Mouse (Mus musculus): ENCODE data around the gene Cdk5rap2. TPM values are rescaled to one million over a fixed set of nuclear protein-coding genes. Genes with fewer than 3 reads are reported as not detected.

Cdk5rap2 gene
- polyA plus RNA-seq, 1 experiment = 21.1 TPM

DNA sequence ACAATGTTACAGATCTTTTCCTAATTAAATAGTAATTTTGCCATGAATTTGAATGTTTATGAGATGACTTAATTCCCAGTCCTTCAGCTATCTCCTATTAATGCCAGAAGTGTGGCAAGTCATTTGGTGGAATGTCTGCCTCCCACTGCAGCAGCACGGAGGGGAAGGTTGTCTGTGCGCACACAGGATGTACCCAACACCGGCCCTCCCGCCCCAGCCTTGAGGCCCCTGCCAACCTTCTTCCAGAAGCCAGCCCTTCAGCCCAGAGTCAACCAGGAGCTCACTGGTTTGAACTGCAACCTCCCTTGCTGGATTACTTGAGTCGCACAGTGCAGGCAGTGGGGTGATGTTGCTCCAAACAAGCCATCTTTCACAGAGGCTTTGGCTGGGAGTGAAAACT, 158.5 kb downstream of the Cdk5rap2 start:
- H3K4me1 ChIP-seq (ENCODE audit: control insufficient read depth, insufficient read depth, low read length) = no peaks in the 10 kb centered on the region
- no peak overlapping the region for H3K27ac ChIP-seq (ENCODE audit: insufficient read depth, low read depth, low read length)
- H3K4me3 ChIP-seq (ENCODE audit: insufficient read depth, low read length) = no peak overlapping the region
- no peak for TF ChIP-seq CTCF (IDR thresholded peaks at IDR 0.05; ENCODE audit: low read depth, low read length)

DNA sequence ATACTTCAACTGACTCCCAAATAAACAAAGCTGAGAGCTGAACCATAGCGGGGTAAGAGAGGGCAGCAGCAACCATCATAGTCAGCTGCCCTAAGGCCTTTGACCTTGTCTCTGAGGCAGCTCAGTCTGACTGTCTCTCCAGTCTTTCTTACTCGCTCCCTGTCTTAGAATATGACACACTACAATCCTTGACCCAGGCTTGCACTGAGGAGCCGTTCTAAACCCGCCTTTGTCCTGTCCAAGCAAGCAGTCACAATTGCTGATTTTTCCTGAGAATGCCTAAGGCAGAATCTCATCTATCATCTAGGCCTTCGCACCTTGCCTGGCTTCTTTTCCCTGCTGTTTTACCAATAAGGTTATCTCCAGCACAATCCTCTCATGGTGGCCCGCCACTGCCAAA, 164.5 kb downstream of the Cdk5rap2 start:
- H3K27ac ChIP-seq (ENCODE audit: insufficient read depth, low read depth, low read length) = no peak overlapping the region
- no peak overlapping the region for H3K4me3 ChIP-seq (ENCODE audit: insufficient read depth, low read length)
- TF ChIP-seq POLR2A (IDR thresholded peaks at IDR 0.05; ENCODE audit: borderline replicate concordance, low read depth, low read length) = no peak
- H3K4me1 ChIP-seq (ENCODE audit: control insufficient read depth, insufficient read depth, low read length) = no peaks in the 10 kb centered on the region

- Histone ChIP-seq H3K4me3 (ENCODE audit: insufficient read depth, low read length) (no peak overlapping the region), H3K4me1 (ENCODE audit: control insufficient read depth, insufficient read depth, low read length) (no peaks in the 10 kb centered on the region), H3K27ac (ENCODE audit: insufficient read depth, low read depth, low read length) (no peak overlapping the region)
- TF ChIP-seq POLR2A (IDR thresholded peaks at IDR 0.05; ENCODE audit: borderline replicate concordance, low read depth, low read length) (no peak), CTCF (IDR thresholded peaks at IDR 0.05; ENCODE audit: low read depth, low read length) (no peak)
Observed at GRCm38 (mm10) chr4:70243561-70244120, 166.6 kb downstream of the Cdk5rap2 start.

DNA sequence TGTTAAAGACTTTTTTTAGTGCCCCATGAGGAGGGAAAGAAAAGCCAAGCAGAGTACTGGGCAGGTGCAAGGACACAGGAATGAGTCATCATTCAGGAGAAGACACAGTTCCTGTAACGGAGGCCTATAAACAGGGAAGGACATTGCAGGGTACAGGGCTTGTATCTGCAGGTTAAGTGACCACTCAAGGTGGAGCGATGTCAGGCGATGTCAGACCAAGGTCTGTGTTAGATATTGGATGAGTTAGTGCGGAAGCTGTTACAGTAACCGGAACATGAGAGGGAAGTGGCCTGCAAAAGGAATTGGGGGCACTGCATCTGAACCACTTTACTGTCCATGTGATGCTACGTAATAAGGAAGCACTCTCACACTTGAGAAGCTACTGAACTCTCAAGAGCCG, 170.5 kb downstream of the Cdk5rap2 start:
- TF ChIP-seq POLR2A (IDR thresholded peaks at IDR 0.05; ENCODE audit: borderline replicate concordance, low read depth, low read length) (no peak), CTCF (IDR thresholded peaks at IDR 0.05; ENCODE audit: low read depth, low read length) (no peak)
- no peak overlapping the region for H3K27ac ChIP-seq (ENCODE audit: insufficient read depth, low read depth, low read length)
- H3K4me1 ChIP-seq (ENCODE audit: control insufficient read depth, insufficient read depth, low read length) = no peaks in the 10 kb centered on the region
- no peak overlapping the region for H3K4me3 ChIP-seq (ENCODE audit: insufficient read depth, low read length)

DNA sequence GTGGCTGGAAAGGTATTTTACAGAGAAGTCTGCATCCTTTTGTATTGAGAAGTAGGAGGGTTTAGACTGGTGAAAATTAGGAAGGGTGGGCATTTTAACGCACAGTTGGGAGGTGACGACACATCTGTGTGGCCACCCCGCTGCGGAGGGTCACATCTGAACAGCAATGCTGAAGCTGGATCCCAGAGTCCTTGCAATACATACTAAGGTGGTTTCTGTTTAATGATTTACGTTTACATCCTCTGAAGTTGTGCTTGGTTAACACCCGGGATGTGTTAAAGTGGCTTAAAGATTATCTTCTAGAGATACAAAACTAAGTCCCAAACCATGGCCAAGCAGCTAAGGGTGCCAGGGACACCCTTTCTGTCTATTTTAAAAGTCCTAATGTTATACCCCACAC, 171.4 kb downstream of the Cdk5rap2 start:
- H3K27ac ChIP-seq (ENCODE audit: insufficient read depth, low read depth, low read length) = no peak overlapping the region

GRCm38 (mm10) chr4:70232383-70232782, 177.9 kb downstream of the Cdk5rap2 start:
- Histone ChIP-seq H3K4me1 (ENCODE audit: control insufficient read depth, insufficient read depth, low read length) (peaks cover 3% of the 10 kb centered on the region; the same call in 1 of the 2 replicates), H3K4me3 (ENCODE audit: insufficient read depth, low read length) (no peak overlapping the region), H3K27ac (ENCODE audit: insufficient read depth, low read depth, low read length) (no peak overlapping the region)
- TF ChIP-seq CTCF (IDR thresholded peaks at IDR 0.05; ENCODE audit: low read depth, low read length) (no peak), POLR2A (IDR thresholded peaks at IDR 0.05; ENCODE audit: borderline replicate concordance, low read depth, low read length) (no peak)

More for the DNA sequence above, 171.4 kb downstream of the Cdk5rap2 start:
- no peak overlapping the region for H3K4me3 ChIP-seq (ENCODE audit: insufficient read depth, low read length)
- no peaks in the 10 kb centered on the region for H3K4me1 ChIP-seq (ENCODE audit: control insufficient read depth, insufficient read depth, low read length)
- TF ChIP-seq CTCF (IDR thresholded peaks at IDR 0.05; ENCODE audit: low read depth, low read length) = no peak
- TF ChIP-seq POLR2A (IDR thresholded peaks at IDR 0.05; ENCODE audit: borderline replicate concordance, low read depth, low read length) = no peak

DNA sequence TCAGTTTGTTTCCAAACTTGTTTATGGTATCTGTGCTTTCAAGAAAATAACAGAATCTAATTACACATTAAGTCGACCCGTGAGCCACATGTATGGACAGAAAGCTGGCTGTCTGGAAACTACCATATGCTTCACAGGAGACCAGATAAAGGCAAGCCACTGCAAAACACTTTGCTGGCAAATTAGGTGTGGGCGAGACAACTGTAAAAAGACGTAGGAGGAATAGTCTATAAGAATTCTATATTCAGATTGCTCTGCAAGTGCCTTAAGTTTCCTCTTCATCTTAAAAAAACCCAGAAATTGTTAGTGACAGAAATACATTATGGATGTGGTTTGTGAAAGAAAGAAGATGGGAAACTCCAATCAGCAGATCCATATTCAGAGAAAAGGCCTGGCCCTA, 180.4 kb downstream of the Cdk5rap2 start:
- H3K4me1 ChIP-seq (ENCODE audit: control insufficient read depth, insufficient read depth, low read length) = peaks cover 3% of the 10 kb centered on the region; the same call in 1 of the 2 replicates

DNA sequence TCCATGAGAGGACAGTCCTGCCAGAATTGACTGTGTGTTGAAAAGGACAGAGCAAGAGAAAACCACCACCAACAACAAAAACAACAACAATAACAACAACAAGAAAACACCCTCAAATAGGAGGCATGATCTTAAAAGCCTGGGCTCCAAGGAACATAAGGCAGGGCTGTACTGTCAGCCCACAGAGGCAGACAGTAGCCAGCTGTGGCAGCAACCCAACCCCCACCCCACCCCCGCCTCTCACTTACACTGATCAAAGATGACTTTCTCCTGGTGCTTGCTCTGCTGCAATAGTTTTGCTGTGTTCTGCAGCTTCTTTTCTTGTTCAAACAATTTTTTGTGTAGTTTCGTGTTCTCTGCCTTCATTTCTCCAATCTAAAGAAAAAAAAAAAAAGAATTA, 181.9 kb downstream of the Cdk5rap2 start:
- TF ChIP-seq POLR2A (IDR thresholded peaks at IDR 0.05; ENCODE audit: borderline replicate concordance, low read depth, low read length) (no peak), CTCF (IDR thresholded peaks at IDR 0.05; ENCODE audit: low read depth, low read length) (no peak)
- Histone ChIP-seq H3K27ac (ENCODE audit: insufficient read depth, low read depth, low read length) (no peak overlapping the region), H3K4me1 (ENCODE audit: control insufficient read depth, insufficient read depth, low read length) (peaks cover 3% of the 10 kb centered on the region; the same call in 1 of the 2 replicates), H3K4me3 (ENCODE audit: insufficient read depth, low read length) (no peak overlapping the region)

More for the DNA sequence above, 180.4 kb downstream of the Cdk5rap2 start:
- H3K4me3 ChIP-seq (ENCODE audit: insufficient read depth, low read length) = no peak overlapping the region
- no peak overlapping the region for H3K27ac ChIP-seq (ENCODE audit: insufficient read depth, low read depth, low read length)
- TF ChIP-seq CTCF (IDR thresholded peaks at IDR 0.05; ENCODE audit: low read depth, low read length) = no peak

DNA sequence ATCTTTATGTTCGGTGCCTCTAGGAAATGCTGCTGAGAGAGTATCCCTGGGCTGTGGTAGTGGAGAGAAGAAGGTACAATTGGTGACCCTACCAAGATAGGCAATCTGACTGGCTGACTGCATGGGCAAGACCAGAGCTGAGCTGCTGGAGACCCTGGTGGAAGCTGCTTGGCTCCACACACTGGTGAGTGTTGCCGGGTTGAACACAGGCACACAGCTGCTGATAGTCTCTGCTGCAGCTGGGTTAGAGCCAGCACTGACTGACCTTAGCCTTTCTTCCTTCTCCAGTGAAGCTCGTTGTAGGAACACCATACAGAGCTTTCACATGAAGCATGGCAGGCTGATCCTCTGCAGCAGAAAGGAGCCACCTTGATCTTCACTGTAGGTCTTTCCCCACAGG, 182.6 kb downstream of the Cdk5rap2 start:
- H3K27ac ChIP-seq (ENCODE audit: insufficient read depth, low read depth, low read length) = no peak overlapping the region
- no peak for TF ChIP-seq POLR2A (IDR thresholded peaks at IDR 0.05; ENCODE audit: borderline replicate concordance, low read depth, low read length)
- no peak for TF ChIP-seq CTCF (IDR thresholded peaks at IDR 0.05; ENCODE audit: low read depth, low read length)

DNA sequence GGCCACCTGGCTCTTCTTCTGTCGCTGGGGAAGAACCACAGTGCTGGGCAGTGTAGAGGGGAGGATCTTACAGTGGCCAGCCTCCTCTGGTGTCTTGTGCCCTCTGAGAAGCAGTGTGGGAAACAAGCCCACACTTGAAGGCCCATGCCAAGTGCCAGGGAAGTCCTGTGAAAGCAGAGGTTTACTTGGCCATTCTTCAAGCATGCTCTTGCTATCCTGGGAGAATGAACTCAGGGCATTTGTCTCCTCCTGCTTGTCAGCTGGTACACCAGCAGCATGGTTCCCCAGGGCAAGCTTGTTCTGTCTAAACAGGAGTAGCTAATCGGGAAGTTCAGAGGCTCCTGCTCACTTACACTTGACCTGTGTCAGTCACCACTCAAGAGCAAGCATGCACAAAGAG, 185.7 kb downstream of the Cdk5rap2 start:
- TF ChIP-seq POLR2A (IDR thresholded peaks at IDR 0.05; ENCODE audit: borderline replicate concordance, low read depth, low read length) (no peak), CTCF (IDR thresholded peaks at IDR 0.05; ENCODE audit: low read depth, low read length) (no peak)
- Histone ChIP-seq H3K4me3 (ENCODE audit: insufficient read depth, low read length) (no peak overlapping the region), H3K27ac (ENCODE audit: insufficient read depth, low read depth, low read length) (no peak overlapping the region), H3K4me1 (ENCODE audit: control insufficient read depth, insufficient read depth, low read length) (peaks cover 29% of the 10 kb centered on the region)

More for the DNA sequence above, 182.6 kb downstream of the Cdk5rap2 start:
- Histone ChIP-seq H3K4me1 (ENCODE audit: control insufficient read depth, insufficient read depth, low read length) (peaks cover 5% of the 10 kb centered on the region; the same call in 1 of the 2 replicates), H3K4me3 (ENCODE audit: insufficient read depth, low read length) (no peak overlapping the region)

DNA sequence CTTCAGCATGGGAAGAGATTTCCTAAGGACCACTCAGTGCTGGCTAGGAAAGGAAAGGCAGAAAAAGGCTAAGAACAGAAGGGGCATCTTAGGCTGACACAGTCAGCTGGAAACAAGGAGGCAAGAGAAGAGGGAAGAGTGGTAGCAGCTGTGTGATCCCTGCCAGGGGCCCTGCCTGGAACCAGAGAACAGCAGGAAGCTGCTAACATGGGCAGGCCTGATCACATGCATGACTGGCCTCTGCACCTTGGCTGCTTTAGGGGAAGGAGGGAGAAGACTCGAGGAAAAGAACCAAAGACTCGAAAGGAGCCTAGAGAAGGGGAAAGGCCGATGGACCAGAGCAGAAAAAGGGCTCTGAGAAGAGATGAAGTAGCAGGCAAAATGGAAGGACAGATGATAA, 188.4 kb downstream of the Cdk5rap2 start:
- TF ChIP-seq POLR2A (IDR thresholded peaks at IDR 0.05; ENCODE audit: borderline replicate concordance, low read depth, low read length) (no peak), CTCF (IDR thresholded peaks at IDR 0.05; ENCODE audit: low read depth, low read length) (no peak)
- Histone ChIP-seq H3K27ac (ENCODE audit: insufficient read depth, low read depth, low read length) (no peak overlapping the region), H3K4me3 (ENCODE audit: insufficient read depth, low read length) (no peak overlapping the region), H3K4me1 (ENCODE audit: control insufficient read depth, insufficient read depth, low read length) (peaks cover 29% of the 10 kb centered on the region)
